Mouse (Mus musculus) G1E (cell line): ENCODE measurements around the gene Slfn5.

ENCODE experiments used
- CTCF ChIP-seq: IDR thresholded peaks from 2 replicates; pipeline ENCODE4 v1.5.1; 2012; ENCODE audit warnings: low read depth, low read length, inconsistent platforms, mixed read lengths
- GATA1 ChIP-seq: IDR thresholded peaks from 2 replicates; pipeline ENCODE4 v1.6.1; 2012; ENCODE audit warnings: borderline replicate concordance, low read length, inconsistent platforms, mixed read lengths
- POLR2AphosphoS5 ChIP-seq: IDR thresholded peaks from 2 replicates; pipeline ENCODE4 v1.6.1; 2012; ENCODE audit warnings: low read depth, low read length, inconsistent platforms; ENCODE audit not compliant: insufficient replicate concordance
- TAL1 ChIP-seq: conservative IDR thresholded peaks from 2 replicates; pipeline ENCODE4 v1.6.1; 2012; ENCODE audit warnings: low read depth, low read length, inconsistent platforms, mixed read lengths

GRCm38 (mm10) chr11:82928897-82929632, 22.1 kb upstream of the Slfn5 start:
- TF ChIP-seq CTCF (no peak), GATA1 (no peak), POLR2AphosphoS5 (no peak), TAL1 (no peak)
